Mouse (Mus musculus): ENCODE data around the gene Dgki.
"Not testable (repeated sequence)": the region's sequence is repeated elsewhere in the genome, so short reads cannot be mapped to it uniquely, and the experiment has no call there.

Gene Dgki

GRCm38 (mm10) chr6:37149196-37149595, 150.8 kb downstream of the Dgki start:
- DNase-seq (ENCODE audit: extremely low spot score) = no peak

- no peak for DNase-seq (ENCODE audit: extremely low spot score)
These were observed 152.5 kb downstream of the Dgki start for GRCm38 (mm10) chr6:37147431-37148022.

DNA sequence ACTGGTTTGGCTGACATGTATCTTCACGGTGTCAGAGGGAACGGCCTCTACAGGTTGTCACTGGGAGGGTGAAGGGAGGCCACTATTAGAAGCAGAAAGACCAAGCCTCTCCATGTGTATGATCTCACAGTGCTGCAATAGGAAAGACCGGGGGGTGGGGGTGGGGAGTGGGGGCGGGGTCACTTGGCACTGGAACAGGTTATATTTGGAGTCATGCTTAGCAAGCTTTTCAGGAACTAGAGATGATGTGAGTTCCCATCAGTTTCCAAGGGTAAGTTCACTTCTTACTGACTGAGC, 156.2 kb downstream of the Dgki start:
- DNase-seq (ENCODE audit: extremely low spot score) = no peak

DNA sequence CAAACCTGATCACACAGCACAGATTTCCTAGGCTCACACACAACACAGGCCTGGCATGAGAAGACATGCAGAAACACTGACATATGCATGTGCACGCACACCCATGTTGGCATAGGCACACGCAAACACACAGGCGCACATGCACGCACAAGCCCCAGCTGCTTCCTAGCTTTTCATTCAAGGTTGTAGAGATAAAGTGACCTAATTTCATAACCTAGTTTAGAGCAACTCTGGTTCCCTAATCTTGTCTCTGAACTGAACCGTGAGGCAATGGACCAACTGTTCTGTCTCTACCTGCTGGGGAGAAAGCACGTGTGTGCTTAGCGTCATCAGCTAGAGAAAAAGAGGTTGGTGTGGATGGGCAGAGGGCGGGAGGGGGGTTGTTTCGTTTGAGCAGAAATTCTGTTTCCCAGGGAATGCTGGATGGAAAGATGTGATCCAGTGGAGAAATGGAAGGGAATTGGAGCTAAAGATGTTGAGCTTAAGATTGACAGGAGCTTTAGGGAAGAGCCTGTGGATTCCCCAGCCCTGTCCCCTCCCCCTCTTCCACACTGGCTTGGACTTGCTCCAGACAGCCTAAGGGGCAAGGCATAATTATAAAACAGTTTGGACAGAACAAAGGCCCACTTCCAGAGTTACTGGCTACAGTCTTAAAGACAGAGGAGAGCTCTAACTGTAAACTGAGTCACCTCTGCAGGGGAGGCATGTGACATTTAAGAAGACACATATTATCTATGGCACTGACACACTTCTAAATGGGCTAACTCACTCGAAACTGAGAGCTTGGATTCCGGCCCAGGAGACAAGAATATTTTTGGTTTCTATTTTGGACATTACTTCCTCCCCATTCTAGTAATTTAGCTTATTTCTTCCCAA, 156.8 kb downstream of the Dgki start:
- no peak for DNase-seq (ENCODE audit: extremely low spot score)

DNA sequence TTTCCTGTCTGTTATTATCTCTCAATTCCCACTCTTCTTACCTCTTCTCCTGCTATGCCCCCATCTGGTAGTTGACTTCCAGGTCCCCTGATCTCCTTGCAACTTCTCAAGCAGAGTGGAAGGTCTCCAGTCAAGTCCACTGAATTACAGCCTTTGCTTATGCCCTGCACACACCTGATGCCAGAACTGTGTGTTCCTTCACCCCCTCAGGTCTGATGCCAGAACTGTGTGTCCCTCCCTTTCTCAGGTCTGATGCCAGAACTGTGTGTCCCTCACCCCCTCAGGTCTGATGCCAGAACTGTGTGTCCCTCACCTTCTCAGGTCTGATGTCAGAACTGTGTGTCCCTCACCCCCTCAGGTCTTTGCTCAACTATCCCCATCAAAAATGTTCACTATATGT, 161.2 kb downstream of the Dgki start:
- no peak for DNase-seq (ENCODE audit: extremely low spot score)

DNA sequence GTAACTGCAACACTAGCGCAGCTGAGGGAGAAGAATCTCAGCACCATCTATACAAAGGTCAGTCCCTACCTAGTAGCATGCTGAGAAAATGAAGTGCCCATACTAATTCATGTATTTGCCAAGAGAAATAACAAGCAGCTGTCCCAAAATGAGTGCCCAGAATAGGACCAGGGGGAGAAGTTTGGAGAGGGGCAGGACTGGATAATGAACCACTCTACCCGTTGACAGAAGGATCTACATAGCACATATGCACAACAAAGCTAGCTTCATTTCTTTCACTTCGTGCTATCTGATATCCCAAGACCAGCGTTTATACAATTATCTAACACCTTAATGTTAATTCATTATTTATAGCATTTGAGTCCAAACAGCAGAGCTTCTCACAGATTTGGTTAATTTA, 168.7 kb downstream of the Dgki start:
- DNase-seq (ENCODE audit: extremely low spot score) = no peak

GRCm38 (mm10) chr6:37120417-37121154, 179.4 kb downstream of the Dgki start:
- DNase-seq (ENCODE audit: extremely low spot score) = no peak

GRCm38 (mm10) chr6:37119205-37119604, 180.8 kb downstream of the Dgki start:
- DNase-seq (ENCODE audit: extremely low spot score) = no peak

DNA sequence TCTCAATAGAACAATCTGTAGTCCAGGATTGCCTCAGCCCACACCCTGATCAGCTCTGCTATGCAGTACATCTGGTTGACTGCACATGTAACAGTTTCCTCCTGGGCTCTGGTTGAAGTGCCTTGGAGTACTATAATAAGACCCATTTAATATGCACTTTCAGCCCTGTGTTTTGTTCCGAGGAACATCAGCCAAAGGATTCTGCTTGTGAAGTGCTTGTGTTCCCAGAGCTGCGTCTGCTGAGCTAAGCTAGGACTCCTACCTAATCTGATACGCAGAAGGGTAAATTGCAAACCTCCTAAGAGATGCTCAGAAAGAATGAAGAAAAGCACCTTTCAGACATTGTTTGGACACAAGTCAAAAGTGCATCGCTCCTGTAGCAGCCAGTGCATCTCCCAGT, 186.9 kb downstream of the Dgki start:
- DNase-seq (ENCODE audit: extremely low spot score) = no peak

GRCm38 (mm10) chr6:37106236-37106635, 193.7 kb downstream of the Dgki start:
- not testable (repeated sequence) for DNase-seq (ENCODE audit: extremely low spot score)

- no peak for DNase-seq (ENCODE audit: extremely low spot score)
These were observed 199.6 kb downstream of the Dgki start for GRCm38 (mm10) chr6:37100413-37100812.

DNA sequence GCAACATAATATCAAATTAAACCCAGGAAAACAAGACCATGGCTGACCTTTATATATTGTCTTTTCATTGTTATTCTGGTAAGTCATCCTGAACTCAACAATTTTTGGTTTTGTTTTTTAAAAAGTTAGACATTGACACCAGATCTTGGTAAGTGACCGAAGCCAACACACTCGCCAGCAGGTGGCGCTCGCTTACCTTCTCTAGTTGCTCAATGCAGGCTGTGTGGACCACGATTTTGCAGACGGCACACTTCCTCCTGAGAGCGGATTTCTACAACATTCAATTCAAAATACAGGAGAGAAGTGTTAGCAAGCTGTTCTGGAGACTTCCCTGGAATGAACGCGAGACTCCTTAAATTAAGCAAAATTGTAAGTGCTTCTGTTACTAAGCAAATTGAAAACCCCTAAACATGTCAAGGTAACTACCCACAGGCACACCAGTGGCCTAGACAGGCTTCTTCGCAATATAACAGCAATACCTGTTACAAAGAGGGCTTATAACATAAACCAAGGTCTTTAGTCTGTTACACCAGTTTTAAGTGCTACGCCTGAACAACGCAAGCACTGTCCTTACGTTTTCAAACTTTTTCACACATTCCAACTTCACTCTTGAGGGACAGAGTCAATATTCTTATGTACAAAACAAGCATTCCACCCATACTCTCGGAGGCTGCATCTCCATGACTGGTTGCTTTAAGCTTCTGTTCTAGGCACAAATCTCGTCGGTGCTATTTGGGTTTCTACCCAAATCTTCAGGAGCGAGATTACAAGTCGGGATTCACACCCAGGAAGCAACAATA, 202.4 kb downstream of the Dgki start:
- DNase-seq (ENCODE audit: extremely low spot score) = peak; percentile 81

DNA sequence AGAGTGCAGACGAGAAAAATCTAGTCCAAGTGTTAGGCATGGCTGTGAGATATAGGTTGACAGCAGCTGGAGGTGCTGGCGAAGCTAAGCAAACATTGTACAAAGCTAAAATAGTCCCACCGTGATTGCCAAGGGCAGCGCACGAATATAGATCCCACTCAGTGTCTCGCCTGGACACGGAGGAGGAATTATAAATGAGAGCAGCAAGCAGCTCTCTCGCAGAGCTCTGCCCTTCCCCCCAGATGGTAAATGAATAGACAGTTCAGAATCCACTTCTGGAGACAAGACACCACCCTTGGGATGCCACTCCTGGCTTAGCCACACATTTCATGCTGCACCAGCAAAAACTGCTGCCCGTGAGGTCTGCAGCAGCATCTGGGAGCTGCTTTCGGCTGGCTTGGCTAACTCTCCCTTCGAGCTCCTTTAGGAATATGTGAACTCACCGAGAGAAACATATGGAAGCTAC, 203.1 kb downstream of the Dgki start:
- DNase-seq (ENCODE audit: extremely low spot score) = peak; percentile 4

GRCm38 (mm10) chr6:37089148-37090111, 210.6 kb downstream of the Dgki start:
- no peak for DNase-seq (ENCODE audit: extremely low spot score)

DNA sequence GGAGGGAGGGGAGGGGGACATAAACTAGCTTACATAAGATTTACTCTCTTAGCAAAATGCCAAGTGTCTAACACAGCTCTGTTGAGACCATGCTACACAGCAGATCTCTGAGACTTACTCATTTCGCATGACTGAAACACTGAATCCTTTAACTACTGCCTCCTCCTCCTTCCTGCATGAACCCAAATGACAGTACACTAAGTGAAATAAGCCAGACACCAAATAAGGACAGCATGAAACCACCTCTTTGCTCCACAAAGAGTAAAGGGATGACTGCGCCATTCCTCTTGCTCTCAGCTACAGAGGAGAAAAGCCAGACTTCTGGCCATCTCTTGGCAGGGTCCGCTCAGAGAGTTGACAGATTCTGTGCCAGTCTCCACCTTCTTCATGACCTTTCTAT, 217.0 kb downstream of the Dgki start:
- DNase-seq (ENCODE audit: extremely low spot score) = no peak

DNA sequence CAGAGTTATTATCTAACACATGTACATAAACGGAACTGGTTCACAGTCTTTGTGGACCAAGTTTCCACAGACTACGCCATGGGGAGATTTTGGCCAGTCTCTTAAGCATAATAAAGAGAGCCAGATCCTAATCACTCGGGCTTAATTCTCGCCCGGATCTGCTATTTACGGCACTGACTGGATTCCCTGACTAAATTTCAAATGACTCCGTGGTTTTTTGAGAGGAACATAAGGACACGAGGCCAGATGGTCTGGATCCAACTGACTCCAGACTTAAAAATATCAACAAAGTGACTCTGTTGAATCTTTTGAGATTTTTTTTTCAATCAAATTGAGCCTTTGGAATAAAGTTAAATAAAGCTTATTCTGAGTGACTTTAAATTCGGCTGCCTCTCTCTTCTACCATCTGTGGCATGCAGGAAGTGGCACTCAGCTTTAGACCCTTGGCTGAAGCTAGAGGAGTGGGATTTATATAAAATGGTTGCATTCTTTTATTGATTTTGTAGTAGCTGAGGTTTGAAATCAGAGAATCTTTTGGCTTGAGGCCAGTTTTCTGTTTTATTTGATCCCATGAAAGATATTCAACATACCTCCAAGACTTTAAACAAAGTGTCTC, 227.5 kb downstream of the Dgki start:
- DNase-seq (ENCODE audit: extremely low spot score) = no peak

- DNase-seq (ENCODE audit: extremely low spot score) = no peak
These were observed 230.0 kb downstream of the Dgki start for GRCm38 (mm10) chr6:37069836-37070600.

DNA sequence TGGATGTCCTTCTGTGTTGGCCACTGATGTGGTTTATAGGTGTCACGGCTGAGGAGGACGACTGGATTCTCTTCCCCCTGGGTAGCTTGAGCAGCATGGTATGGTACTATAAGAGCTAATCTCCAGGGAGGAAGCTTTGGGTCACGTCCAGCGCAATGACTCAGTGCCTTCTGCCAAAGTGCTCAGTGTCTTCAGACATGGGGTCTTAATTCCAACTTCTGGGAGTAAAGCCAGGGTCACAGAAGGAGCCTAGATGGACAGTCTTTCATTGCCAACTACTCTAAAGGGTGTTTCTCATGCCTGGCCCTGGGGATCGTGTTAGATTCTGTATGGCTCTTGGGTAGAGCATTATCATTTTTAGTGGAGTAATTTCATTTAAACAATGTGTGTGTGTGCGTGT, 231.2 kb downstream of the Dgki start:
- DNase-seq (ENCODE audit: extremely low spot score) = no peak

DNA sequence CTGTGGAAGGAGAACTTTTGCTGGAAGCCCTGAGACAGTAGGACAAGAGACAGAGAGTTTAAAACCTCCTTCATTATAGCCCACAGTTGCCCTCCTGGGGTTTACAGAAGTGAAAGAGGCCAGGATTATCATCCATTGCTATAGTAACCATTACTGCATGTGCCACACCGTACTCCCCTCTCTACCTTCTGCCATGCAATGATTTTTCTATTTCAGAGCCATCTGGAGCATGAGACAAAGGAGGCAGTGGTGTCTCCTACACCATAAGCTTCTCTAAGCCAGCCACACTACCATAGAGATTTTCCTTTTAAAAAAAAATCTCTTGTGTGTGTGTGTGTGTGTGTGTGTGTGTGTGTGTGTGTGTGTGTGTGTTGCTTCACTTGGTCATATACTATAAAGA, 232.6 kb downstream of the Dgki start:
- DNase-seq (ENCODE audit: extremely low spot score) = no peak
